Mouse (Mus musculus): ENCODE data around the gene Ilvbl. TPM values are rescaled to one million over a fixed set of nuclear protein-coding genes. Genes with fewer than 3 reads are reported as not detected.

Gene Ilvbl
- polyA plus RNA-seq, 2 experiments = 10.0 to 10.9 TPM

GRCm38 (mm10) chr10:78575105-78575632 is 1.0 kb downstream of the Ilvbl start:
- DNase-seq (ENCODE audit: low read depth in 3 of 3, low spot score in 3 of 3) = peak in 2 of 3 experiments; percentile 9 to 16
- WGBS (ENCODE audit: insufficient replicate concordance) = 7% methylated on average over 13 of the region's 13 CpGs
- Histone ChIP-seq H3K9ac (replicated peaks) (peak overlapping the region; percentile 77), H3K27me3 (ENCODE audit: control insufficient read depth, insufficient read depth, low read length) (no peaks in the 10 kb centered on the region), H3K4me1 (replicated peaks; ENCODE audit: control insufficient read depth in 2 of 2, insufficient read depth in 2 of 2, low read length in 1 of 2) (peaks cover 11 to 14% of the 10 kb centered on the region in 2 experiments), H3K36me3 (replicated peaks; ENCODE audit: control insufficient read depth, insufficient read depth, low read depth) (no peaks in the 10 kb centered on the region; the same call in 1 of the 2 replicates), H3K4me3 (ENCODE audit: insufficient read depth in 1 of 2, low read depth in 2 of 2, low read length in 2 of 2) (peak overlapping the region; percentile 72 to 74), H3K9me3 (ENCODE audit: control insufficient read depth, low read length) (no peaks in the 10 kb centered on the region), H3K27ac (peak overlapping the region; percentile 63), H3K4me2 (ENCODE audit: low read depth) (peak overlapping the region; percentile 70)
- no peak for TF ChIP-seq EP300 (IDR thresholded peaks at IDR 0.05; ENCODE audit: low read depth)
- no peak for TF ChIP-seq CTCF (IDR thresholded peaks at IDR 0.05; ENCODE audit: low read depth)
- ATAC-seq (ENCODE audit: insufficient read depth) = peak; percentile 21

GRCm38 (mm10) chr10:78575690-78576089 is 1.5 kb downstream of the Ilvbl start:
- Histone ChIP-seq H3K4me2 (ENCODE audit: low read depth) (peak overlapping the region; percentile 70), H3K27ac (peak overlapping the region; percentile 63), H3K36me3 (replicated peaks; ENCODE audit: control insufficient read depth, insufficient read depth, low read depth) (no peaks in the 10 kb centered on the region; the same call in 1 of the 2 replicates), H3K27me3 (ENCODE audit: control insufficient read depth, insufficient read depth, low read length) (no peaks in the 10 kb centered on the region), H3K4me1 (replicated peaks; ENCODE audit: control insufficient read depth in 2 of 2, insufficient read depth in 2 of 2, low read length in 1 of 2) (peaks cover 11 to 14% of the 10 kb centered on the region in 2 experiments), H3K9me3 (ENCODE audit: control insufficient read depth, low read length) (no peaks in the 10 kb centered on the region), H3K4me3 (ENCODE audit: insufficient read depth in 1 of 2, low read depth in 2 of 2, low read length in 2 of 2) (peak overlapping the region; percentile 4 to 72; a peak in 3 of 4 replicates), H3K9ac (replicated peaks) (peak overlapping the region; percentile 77)
- ATAC-seq (ENCODE audit: insufficient read depth) (no peak), DNase-seq (ENCODE audit: low read depth in 3 of 3, low spot score in 3 of 3) (no peak)
- 85% methylated on average over 2 of the region's 2 CpGs for WGBS (ENCODE audit: insufficient replicate concordance)
- TF ChIP-seq CTCF (IDR thresholded peaks at IDR 0.05; ENCODE audit: low read depth) (no peak), EP300 (IDR thresholded peaks at IDR 0.05; ENCODE audit: low read depth) (no peak)

GRCm38 (mm10) chr10:78576435-78577184 is 2.5 kb downstream of the Ilvbl start:
- TF ChIP-seq EP300 (IDR thresholded peaks at IDR 0.05; ENCODE audit: low read depth) (no peak), CTCF (IDR thresholded peaks at IDR 0.05; ENCODE audit: low read depth) (no peak)
- Histone ChIP-seq H3K9me3 (ENCODE audit: control insufficient read depth, low read length) (no peaks in the 10 kb centered on the region), H3K4me2 (ENCODE audit: low read depth) (no peak overlapping the region; the same call in 1 of the 2 replicates), H3K9ac (replicated peaks) (no peak overlapping the region), H3K27me3 (ENCODE audit: control insufficient read depth, insufficient read depth, low read length) (no peaks in the 10 kb centered on the region), H3K36me3 (replicated peaks; ENCODE audit: control insufficient read depth, insufficient read depth, low read depth) (no peaks in the 10 kb centered on the region; the same call in 1 of the 2 replicates), H3K4me3 (ENCODE audit: insufficient read depth in 1 of 2, low read depth in 2 of 2, low read length in 2 of 2) (no peak overlapping the region), H3K4me1 (replicated peaks; ENCODE audit: control insufficient read depth in 2 of 2, insufficient read depth in 2 of 2, low read length in 1 of 2) (peaks cover 11 to 14% of the 10 kb centered on the region in 2 experiments), H3K27ac (no peak overlapping the region)
- no peak for DNase-seq (ENCODE audit: low read depth in 3 of 3, low spot score in 3 of 3)
- no peak for ATAC-seq (ENCODE audit: insufficient read depth)
- 69% methylated on average over 16 of the region's 16 CpGs for WGBS (ENCODE audit: insufficient replicate concordance)

GRCm38 (mm10) chr10:78578204-78578603 is 4.1 kb downstream of the Ilvbl start:
- DNase-seq (ENCODE audit: low read depth in 3 of 3, low spot score in 3 of 3) (no peak), ATAC-seq (ENCODE audit: insufficient read depth) (no peak)
- Histone ChIP-seq H3K4me2 (ENCODE audit: low read depth) (no peak overlapping the region), H3K9me3 (ENCODE audit: control insufficient read depth, low read length) (no peaks in the 10 kb centered on the region), H3K27ac (no peak overlapping the region), H3K4me3 (ENCODE audit: insufficient read depth in 1 of 2, low read depth in 2 of 2, low read length in 2 of 2) (no peak overlapping the region), H3K27me3 (ENCODE audit: control insufficient read depth, insufficient read depth, low read length) (no peaks in the 10 kb centered on the region), H3K4me1 (replicated peaks; ENCODE audit: control insufficient read depth in 2 of 2, insufficient read depth in 2 of 2, low read length in 1 of 2) (peaks cover 11 to 14% of the 10 kb centered on the region in 2 experiments), H3K36me3 (replicated peaks; ENCODE audit: control insufficient read depth, insufficient read depth, low read depth) (no peaks in the 10 kb centered on the region; the same call in 1 of the 2 replicates), H3K9ac (replicated peaks) (no peak overlapping the region)
- WGBS (ENCODE audit: insufficient replicate concordance) = 59% methylated on average over 3 of the region's 3 CpGs
- TF ChIP-seq CTCF (IDR thresholded peaks at IDR 0.05; ENCODE audit: low read depth) (no peak), EP300 (IDR thresholded peaks at IDR 0.05; ENCODE audit: low read depth) (no peak)

GRCm38 (mm10) chr10:78581121-78581520 is 7.0 kb downstream of the Ilvbl start:
- no peak for TF ChIP-seq CTCF (IDR thresholded peaks at IDR 0.05; ENCODE audit: low read depth)
- no peak for TF ChIP-seq EP300 (IDR thresholded peaks at IDR 0.05; ENCODE audit: low read depth)
- no peaks in the 10 kb centered on the region for H3K9me3 ChIP-seq (ENCODE audit: control insufficient read depth, low read length)
- WGBS (ENCODE audit: insufficient replicate concordance) = 77% methylated on average over 7 of the region's 7 CpGs
- H3K4me1 ChIP-seq (replicated peaks; ENCODE audit: control insufficient read depth in 2 of 2, insufficient read depth in 2 of 2, low read length in 1 of 2) = peaks cover 2 to 4% of the 10 kb centered on the region in 2 experiments; a peak in 3 of 4 replicates
- no peak overlapping the region for H3K27ac ChIP-seq
- ATAC-seq (ENCODE audit: insufficient read depth) (no peak), DNase-seq (ENCODE audit: low read depth in 3 of 3, low spot score in 3 of 3) (no peak)
- no peak overlapping the region for H3K9ac ChIP-seq (replicated peaks)
- H3K4me3 ChIP-seq (ENCODE audit: insufficient read depth in 1 of 2, low read depth in 2 of 2, low read length in 2 of 2) = no peak overlapping the region
- no peak overlapping the region for H3K4me2 ChIP-seq (ENCODE audit: low read depth)
- no peaks in the 10 kb centered on the region for H3K27me3 ChIP-seq (ENCODE audit: control insufficient read depth, insufficient read depth, low read length)
- no peaks in the 10 kb centered on the region; the same call in 1 of the 2 replicates for H3K36me3 ChIP-seq (replicated peaks; ENCODE audit: control insufficient read depth, insufficient read depth, low read depth)

Measured in liver, embryonic 14.5 days (tissue).